Mouse (Mus musculus) cortical plate, adult 2 months (tissue): ENCODE results near the gene Hoxa5.

Experiments used
- CTCF ChIP-seq: fragments of 200-500 bp; IDR thresholded peaks from 2 replicates; pipeline ENCODE4 v1.5.1; 2011; ENCODE audit warnings: mild to moderate bottlenecking, control low read depth, low read length; ENCODE audit not compliant: insufficient read depth; ENCODE audit errors: extremely low read depth
- POLR2A ChIP-seq: fragments of 200-500 bp; IDR thresholded peaks from 2 replicates; pipeline ENCODE4 v1.6.1; 2011; ENCODE audit warnings: mild to moderate bottlenecking, low read length, control low read depth; ENCODE audit not compliant: insufficient read depth; ENCODE audit errors: extremely low read depth

DNA sequence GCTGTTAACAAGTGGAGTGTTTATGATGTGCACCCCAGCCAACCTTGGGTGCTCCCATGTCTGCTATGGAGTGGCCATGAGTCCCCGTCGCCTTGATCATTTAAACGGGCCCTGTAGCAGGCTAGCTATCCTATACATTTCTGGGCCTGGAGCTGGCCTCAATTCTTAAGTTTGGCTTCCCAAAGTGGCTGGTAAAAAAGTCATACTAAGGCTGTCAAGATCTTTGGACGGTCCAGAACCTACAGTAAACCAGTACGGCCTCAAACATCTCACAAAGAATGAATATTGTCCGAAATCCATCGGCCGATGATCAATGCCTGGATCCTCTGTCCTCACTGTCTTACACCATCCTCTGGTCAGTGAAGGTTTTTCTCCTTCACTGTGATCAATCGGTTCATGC lies 30.9 kb upstream of the Hoxa5 start:
- TF ChIP-seq POLR2A (no peak), CTCF (no peak)
